ENCODE assay signal across 10 mouse cellular contexts in the genomic region with DNA sequence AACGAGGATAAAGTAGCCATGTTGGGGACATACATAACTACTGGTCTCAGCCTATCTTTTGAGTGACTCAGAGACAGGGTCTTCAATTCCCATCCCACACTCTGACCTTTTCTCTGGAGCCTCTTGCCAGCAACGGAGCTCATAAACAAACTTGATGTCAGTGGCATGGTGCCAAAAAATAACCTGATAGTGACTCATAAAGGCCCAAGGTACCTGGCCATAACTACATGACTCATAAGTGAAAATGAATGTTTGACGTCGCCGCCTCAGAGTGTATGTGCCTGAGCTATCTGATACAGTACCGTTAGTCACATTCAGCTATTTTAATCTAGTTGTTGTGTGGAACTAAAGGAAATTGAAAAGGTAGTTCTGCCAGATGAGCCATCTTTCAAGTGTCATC. TPM values are rescaled to one million over a fixed set of nuclear protein-coding genes. Genes with fewer than 3 reads are reported as not detected.
DNase-seq lines count a peak whose midpoint lies in the region; ATAC-seq lines count a peak whose summit lies in the region.
"Had no signal": no experiment of that assay in that cellular context is flagged by ENCODE, and none has a peak within 500 bp of the region (broad histone marks: within the 10 kb centered on the region; RNA-seq: fewer than 3 reads in every experiment).

No protein-coding gene starts in this region.

- H3K4me2 ChIP-seq in hindbrain, embryonic 13.5 days, result no peak overlapping the region
- no peak overlapping the region for H3K4me2 ChIP-seq in hindbrain, embryonic 16.5 days (ENCODE audit: low read length)
- H3K4me2 ChIP-seq in limb, embryonic 12.5 days, result no peak overlapping the region

- no peaks in the 10 kb centered on the region for H3K27me3 ChIP-seq in hindbrain, embryonic 13.5 days
- H3K27me3 ChIP-seq in hindbrain, embryonic 16.5 days (replicated peaks; ENCODE audit: control insufficient read depth, insufficient read depth, low read length), result no peaks in the 10 kb centered on the region; the same call in 1 of the 2 replicates
- H3K27me3 ChIP-seq in limb, embryonic 12.5 days, result no peaks in the 10 kb centered on the region

- ATAC-seq in hindbrain, embryonic 13.5 days (ENCODE audit: low FRiP score), result no peak
- no peak for ATAC-seq in hindbrain, embryonic 16.5 days
- no peak for ATAC-seq in limb, embryonic 12.5 days (ENCODE audit: insufficient number of reproducible peaks, insufficient read depth, low FRiP score, low TSS enrichment, low read depth)

- no peaks in the 10 kb centered on the region for H3K9me3 ChIP-seq in hindbrain, embryonic 13.5 days
- H3K9me3 ChIP-seq in hindbrain, embryonic 16.5 days (ENCODE audit: control insufficient read depth, low read length), result no peaks in the 10 kb centered on the region
- H3K9me3 ChIP-seq in limb, embryonic 12.5 days, result no peaks in the 10 kb centered on the region

- WGBS in hindbrain, embryonic 13.5 days, result 77% methylated on average over 6 of the region's 6 CpGs
- 69% methylated on average over 6 of the region's 6 CpGs for WGBS in hindbrain, embryonic 16.5 days
- 72% methylated on average over 6 of the region's 6 CpGs for WGBS in limb, embryonic 12.5 days

- H3K27ac ChIP-seq in hindbrain, embryonic 13.5 days, result 0 out of 2 replicates have a peak overlapping the region, but pooled peaks have one; percentile 44
- H3K27ac ChIP-seq in hindbrain, embryonic 16.5 days (ENCODE audit: low read depth, low read length), result no peak overlapping the region
- H3K27ac ChIP-seq in limb, embryonic 12.5 days, result peak overlapping the region; percentile 32

- peak; percentile 55 for DNase-seq in adrenal gland, adult 2 months
- DNase-seq in adrenal gland, postnatal 10 days, result no peak
- peak; percentile 64 for DNase-seq in NIH3T3 (ENCODE audit: low read depth)
- DNase-seq in urinary bladder, postnatal 25 days (ENCODE audit: low spot score), result no peak
- no peak for DNase-seq in testis, postnatal 10 days (ENCODE audit: low spot score)
- DNase-seq: cerebellum, adult 8-10 months had no signal

- no peaks in the 10 kb centered on the region for H3K36me3 ChIP-seq in hindbrain, embryonic 13.5 days
- no peaks in the 10 kb centered on the region for H3K36me3 ChIP-seq in hindbrain, embryonic 16.5 days (ENCODE audit: control insufficient read depth, insufficient read depth, low read length)
- H3K36me3 ChIP-seq in limb, embryonic 12.5 days, result no peaks in the 10 kb centered on the region

- H3K4me3 ChIP-seq in hindbrain, embryonic 13.5 days, result no peak overlapping the region
- no peak overlapping the region for H3K4me3 ChIP-seq in hindbrain, embryonic 16.5 days (ENCODE audit: low read length)
- no peak overlapping the region for H3K4me3 ChIP-seq in limb, embryonic 12.5 days (replicated peaks)
- H3K4me3 ChIP-seq: erythroblast, embryonic 14.5 days had no signal

- no peak overlapping the region for H3K9ac ChIP-seq in hindbrain, embryonic 13.5 days
- no peak overlapping the region for H3K9ac ChIP-seq in hindbrain, embryonic 16.5 days (ENCODE audit: low read depth, low read length)
- H3K9ac ChIP-seq in limb, embryonic 12.5 days (replicated peaks), result no peak overlapping the region

- H3K4me1 ChIP-seq in hindbrain, embryonic 13.5 days (replicated peaks), result peaks cover 68% of the 10 kb centered on the region
- peaks cover 13% of the 10 kb centered on the region for H3K4me1 ChIP-seq in hindbrain, embryonic 16.5 days (ENCODE audit: control insufficient read depth, insufficient read depth, low read depth, low read length)
- peaks cover 87% of the 10 kb centered on the region for H3K4me1 ChIP-seq in limb, embryonic 12.5 days (replicated peaks)

RNA-seq across cellular contexts. Expression of a gene that starts 16.9 kb away (rescaled TPM):
- total RNA-seq in adrenal gland, adult 2 months (2021), result 1 to 10 TPM; 1.3 to 2.7 TPM
- polyA plus RNA-seq in adrenal gland, adult 2 months (2012; rRNA removed), result 0.20 and 0.22 TPM in 2 replicates
- total RNA-seq in adrenal gland, postnatal 10 days (2021), result 10 to 100 TPM in 1 of 2 experiments, 1 to 10 TPM in 1; 8.9 to 12.1 TPM
- 15.4 and 15.5 TPM in 2 replicates for polyA plus RNA-seq in hindbrain, embryonic 13.5 days (2015; fragmentation: Nextera tagmentation; extraction: Ambion mirVana)
- polyA plus RNA-seq in hindbrain, embryonic 16.5 days (2015; fragmentation: Nextera tagmentation; extraction: Ambion mirVana), result 12.4 and 13.5 TPM in 2 replicates
- 74.5 and 78.1 TPM in 2 replicates for polyA plus RNA-seq in limb, embryonic 12.5 days (2016; fragmentation: Nextera tagmentation; extraction: Ambion mirVana)

Comparison
In these comparisons a context has a peak if more than half of its experiments do, and no peak if none do; other contexts are left out.
1. DNase-seq: peak in adrenal gland, adult 2 months (single experiment) and NIH3T3 (single experiment); none in adrenal gland, postnatal 10 days (single experiment), urinary bladder, postnatal 25 days (single experiment) and testis, postnatal 10 days (single experiment).
2. RNA of a gene that starts 16.9 kb away (polyA plus RNA-seq): 74.5 to 78.1 TPM in limb, embryonic 12.5 days, 15.4 to 15.5 TPM in hindbrain, embryonic 13.5 days and 12.4 to 13.5 TPM in hindbrain, embryonic 16.5 days; 0.20 to 0.22 TPM in adrenal gland, adult 2 months; every median in the first group is over 10 times any median in the second.